Mouse (Mus musculus): ENCODE results near the gene Ms4a4a.

DNA sequence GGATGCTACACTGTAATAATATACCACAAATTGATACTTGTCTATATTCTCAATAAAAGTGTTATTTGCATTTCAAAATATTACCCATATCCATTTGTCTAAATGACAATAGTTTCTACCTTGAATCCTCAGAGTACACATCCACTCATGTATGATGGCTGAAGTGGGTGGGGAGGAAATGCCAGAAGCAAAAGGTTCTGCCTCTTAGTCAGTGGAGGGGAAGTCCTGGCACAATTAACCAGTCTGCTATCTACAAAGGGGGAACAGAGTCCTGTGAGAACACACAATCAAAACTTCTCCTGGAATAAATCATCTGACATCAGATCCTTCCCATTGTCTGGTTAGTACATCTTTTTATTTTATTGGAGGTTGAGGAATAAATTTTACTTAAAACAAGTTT, 32.1 kb downstream of the Ms4a4a start:
- no peak for TF ChIP-seq EP300 (IDR thresholded peaks at IDR 0.05; ENCODE audit: low read depth)
- TF ChIP-seq CTCF (IDR thresholded peaks at IDR 0.05; ENCODE audit: low read depth), result no peak

All from liver, embryonic 14.5 days (tissue).